Mouse (Mus musculus) urinary bladder, postnatal 25 days (tissue): ENCODE measurements around the gene Smarcd3.
A peak's percentile ranks its signal among the peaks of the same experiment; 100 is the strongest.

Source experiments
- DNase-seq: peaks from one replicate; pipeline ENCODE4 v3.0.0; 2022; ENCODE audit warnings: low spot score

Smarcd3 gene

DNA sequence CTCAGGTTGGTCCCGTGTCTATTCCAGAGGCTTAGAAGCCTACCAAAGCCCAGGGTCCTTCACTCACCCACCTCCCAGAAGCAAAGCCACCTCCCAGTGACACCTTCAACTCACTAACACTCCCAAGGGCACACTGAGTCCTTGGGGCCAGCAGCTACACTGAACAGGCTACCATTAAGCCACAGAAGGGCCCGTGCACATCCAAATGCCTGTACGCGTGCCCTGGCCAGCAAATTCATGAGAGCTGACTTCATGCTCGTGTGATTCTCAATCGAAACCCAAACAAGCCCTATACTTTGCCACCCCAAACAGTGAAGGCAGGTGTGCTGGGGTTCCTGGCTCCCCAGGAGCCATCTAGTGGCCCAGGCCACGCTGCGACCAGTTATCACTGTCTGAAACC lies 3.6 kb downstream of the Smarcd3 start:
- no peak for DNase-seq

DNA sequence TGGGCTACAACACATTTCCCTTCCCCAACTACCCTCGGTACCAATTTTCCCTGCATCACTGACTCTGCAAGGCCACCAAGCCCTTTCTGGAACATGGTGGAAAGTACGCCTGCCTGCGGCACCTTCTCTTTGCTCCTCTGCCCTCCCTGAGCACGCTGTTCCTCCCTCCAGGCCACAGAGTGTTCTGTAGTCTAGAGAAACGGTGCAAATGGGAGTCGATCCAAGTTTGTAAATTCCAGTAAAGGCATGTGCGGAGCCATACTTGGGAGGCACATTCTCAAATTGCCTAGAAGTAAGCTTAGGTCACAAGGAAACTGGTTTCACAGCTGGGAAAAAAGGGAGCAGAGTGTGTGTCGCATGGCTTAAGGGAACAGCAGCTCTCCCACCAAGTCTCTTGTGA lies 4.1 kb downstream of the Smarcd3 start:
- DNase-seq = no peak

DNA sequence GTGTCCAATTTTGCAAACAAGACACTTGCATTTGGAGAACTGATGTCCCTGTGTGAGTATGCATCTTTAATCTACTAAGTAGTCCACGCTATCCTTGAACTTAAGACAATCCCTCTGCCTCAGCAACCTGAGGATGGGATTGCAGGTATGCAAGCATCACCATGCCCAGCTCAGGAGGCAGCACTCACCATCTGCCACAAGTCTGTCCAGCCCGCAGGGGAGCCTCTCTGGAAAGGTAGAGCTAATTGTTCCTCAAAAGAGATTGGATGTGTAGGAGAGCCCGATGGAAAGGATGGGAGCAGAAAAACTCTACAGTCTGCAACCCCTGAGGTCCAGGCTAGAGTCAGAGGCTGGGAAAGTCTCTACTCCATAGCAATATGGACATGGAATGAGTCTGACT lies 5.3 kb downstream of the Smarcd3 start:
- no peak for DNase-seq

DNA sequence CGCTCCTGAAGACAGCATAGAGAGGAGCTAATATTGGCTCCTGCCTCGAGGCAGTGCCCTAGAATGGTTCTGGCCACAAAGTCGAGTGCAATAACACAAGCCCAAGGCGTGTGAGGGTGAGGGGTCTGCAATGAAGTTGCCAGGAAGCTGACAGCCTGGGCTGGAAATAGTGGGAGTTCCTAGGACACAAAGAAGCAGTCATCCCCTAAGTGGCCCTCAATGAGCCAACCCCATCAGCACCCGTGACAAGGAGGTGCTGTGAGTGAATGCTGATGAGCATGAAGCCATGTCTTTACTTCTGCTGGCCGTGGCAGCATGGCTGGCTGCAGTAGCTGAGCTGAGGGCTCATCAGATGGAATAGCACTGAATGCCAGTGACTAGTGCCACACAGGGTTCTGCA lies 9.1 kb downstream of the Smarcd3 start:
- no peak for DNase-seq

DNA sequence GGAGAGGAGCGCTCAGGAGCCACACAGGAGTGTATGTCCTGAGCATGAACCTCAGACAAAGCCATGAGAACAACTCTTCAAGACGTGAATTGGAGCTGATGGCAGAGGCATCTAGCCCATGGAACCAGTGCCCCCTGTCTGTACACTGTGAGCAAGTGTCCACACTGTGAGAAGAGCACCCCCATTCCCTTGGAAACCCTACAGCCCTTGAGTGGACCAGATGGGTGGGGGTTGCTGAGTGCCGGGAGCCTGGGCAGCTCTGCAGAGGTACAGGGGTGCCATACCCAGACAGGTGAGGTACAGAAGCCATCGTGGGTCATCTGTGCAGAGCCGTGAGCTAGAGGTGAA lies 11.9 kb downstream of the Smarcd3 start:
- no peak for DNase-seq

DNA sequence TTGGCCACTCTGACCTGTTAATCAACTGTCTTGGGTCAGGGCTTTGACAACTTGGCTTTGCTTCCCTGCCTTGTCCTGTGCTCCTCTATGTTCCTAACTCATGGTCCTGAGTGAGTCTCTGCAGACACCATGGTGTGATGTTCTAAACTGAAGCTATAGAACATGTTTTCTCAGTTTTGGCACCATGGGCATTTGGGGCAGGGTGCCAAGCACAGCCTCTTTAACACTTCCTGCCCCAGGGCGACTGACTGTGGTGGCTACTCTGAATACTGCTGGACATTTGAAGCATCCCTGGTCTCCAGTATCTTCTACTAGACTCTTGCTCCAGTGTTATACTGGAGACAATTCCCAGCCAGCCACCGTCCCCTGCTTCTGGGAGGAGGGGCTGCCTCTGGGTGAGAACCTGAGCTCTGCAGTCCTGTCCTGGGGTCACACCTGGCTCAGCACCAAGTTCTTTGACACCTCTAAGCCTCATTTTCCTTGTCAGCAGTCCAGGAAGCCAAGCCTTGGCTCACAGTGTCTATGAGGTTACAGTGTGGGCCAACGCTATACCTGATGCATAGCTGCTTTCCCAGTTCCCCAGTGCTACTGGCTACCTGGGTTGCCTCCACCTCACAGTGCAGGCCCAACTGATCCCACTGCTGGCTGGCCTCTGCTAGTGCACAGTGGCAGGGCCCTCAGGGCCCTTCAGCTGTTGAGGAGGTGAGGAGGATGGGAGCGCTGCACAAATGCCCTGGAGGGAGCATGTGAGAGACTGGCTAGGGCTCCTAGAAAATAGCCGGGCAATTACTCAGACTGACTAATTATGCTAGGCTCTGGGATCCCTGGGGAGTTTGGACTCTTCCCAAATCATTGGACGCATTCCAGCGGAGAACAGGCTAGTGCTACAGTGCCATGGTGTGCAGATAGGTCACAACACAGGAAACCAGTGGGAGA lies 12.6 kb downstream of the Smarcd3 start:
- DNase-seq = no peak

DNA sequence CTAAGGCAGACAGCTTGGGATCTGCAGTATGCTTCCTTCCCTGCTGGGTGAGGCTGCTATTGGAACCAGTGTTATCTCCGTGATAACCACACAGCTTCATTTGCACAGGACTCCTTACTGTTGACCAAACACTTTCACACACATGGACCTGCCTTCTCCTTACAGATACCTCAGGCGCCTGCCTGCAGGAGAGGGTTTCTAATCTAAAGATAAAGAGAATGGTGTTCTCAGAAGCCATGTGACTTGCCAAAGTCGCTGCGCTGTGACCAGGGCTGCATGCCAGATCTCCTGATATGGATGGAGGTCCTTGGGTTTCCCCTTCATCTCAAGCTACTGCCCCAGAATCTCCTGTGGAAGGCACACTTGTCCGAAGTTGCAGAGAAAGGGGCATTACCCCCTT lies 14.8 kb downstream of the Smarcd3 start:
- no peak for DNase-seq

DNA sequence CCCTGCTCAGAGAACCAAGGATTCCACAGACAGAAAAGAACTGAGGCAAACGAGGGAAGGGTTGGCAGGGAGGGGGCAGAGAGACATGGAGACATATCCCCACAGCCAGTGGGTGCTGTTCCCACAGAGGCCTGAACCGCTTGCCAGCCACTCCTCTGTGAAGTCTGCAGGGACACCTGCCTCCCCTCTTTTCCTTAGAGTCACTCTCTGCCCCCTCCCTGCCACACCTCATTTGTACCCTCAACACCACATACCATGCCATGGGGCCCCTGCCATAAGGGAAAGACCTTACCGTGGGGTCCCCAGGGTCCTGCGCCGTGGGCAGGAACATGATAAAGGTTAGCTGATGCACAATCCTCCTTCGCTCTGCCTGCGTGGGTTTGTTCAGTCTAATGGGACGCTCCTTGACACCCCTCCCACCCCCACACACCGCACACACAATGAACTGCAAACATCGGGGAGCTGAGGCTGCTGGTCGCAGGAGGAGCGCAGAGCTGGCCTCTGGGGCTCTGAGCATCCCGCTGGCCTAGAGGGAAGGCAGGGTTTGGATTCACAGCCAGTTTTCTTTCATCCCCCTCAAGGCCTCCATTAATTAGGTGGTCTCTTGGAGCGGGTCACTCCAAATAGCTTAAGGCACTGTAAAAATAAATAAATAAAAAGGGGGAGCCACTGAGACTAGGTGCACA lies 18.1 kb downstream of the Smarcd3 start:
- no peak for DNase-seq

DNA sequence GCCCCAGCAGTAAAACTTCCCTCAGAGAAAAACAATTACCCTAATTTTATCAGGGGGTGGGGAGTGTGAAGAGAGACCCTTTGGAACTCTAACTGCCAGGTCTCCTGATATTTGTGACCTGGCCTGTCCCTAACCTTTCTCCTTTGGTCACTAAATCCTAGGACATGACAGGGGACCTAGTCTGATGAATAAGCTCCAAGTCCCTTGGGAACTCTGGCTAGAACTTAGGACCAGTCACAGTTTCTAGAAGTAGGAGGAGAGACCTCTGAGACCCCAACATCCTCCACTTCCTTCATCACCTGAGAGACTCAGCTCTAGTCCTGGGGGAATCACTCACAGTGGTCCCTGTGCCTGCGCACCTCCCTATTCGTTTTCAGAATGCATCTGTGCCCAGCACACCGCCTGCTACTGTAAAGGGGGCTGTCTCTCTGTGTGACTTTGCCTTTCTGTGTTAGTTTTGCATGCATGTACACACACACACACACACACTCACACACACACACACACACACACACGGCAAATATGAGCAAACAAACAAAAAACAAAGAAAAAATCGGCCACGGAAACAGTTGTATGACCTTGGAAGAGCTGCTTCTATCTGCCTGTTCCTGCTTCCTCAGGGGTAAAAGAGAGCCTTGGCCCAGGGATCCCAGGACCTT lies 18.8 kb downstream of the Smarcd3 start:
- no peak for DNase-seq

DNA sequence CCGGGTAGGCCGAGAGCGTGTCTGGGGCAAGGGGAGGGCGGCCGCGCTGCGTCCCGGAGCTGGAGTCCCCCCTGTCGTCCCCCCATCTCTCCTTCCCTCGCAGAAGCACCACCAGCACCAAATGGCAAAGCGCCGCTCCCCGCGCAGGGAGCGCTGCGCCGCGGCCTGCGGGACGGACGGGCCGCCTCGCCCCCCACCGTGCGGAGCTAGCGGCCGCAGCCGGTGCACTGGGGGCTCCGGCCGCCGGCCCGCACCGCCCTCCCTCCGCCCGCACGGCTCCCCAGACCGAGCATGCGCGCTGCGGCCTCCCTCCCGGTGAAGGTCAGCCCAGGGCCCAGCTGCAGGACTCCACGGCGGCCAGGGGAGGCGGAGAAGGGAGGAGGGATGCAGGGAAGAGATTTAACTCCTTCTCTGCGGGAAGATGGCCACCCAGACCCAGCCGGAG lies 19.5 kb downstream of the Smarcd3 start:
- DNase-seq = peak; percentile 78

DNA sequence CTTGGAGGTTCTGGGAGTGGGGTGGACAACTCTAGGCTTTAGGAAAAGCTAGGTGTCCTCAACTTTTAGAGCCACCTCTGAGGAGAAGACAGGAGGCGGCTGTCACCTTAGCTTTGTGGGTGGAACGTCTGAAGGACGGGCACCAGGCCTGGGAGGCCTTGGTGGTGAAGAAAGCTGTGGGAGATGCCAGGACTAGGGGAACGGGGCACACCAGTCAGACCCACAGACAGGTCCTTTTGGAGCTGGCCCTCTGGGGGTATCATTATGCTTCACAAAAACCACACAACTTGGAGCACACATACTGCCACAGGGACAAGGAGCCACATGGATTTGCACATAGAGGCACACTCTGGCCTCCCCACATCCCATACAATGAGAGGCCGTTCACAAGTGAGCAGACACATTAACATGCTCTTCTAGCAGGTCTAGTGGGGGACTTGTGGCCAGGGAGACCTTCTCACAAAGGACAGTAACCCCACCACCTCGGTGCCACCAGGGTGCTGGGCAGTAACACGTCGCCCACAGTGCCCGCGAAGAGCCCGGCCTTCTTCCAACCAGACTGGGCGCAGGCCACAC lies 20.0 kb downstream of the Smarcd3 start:
- DNase-seq = no peak

DNA sequence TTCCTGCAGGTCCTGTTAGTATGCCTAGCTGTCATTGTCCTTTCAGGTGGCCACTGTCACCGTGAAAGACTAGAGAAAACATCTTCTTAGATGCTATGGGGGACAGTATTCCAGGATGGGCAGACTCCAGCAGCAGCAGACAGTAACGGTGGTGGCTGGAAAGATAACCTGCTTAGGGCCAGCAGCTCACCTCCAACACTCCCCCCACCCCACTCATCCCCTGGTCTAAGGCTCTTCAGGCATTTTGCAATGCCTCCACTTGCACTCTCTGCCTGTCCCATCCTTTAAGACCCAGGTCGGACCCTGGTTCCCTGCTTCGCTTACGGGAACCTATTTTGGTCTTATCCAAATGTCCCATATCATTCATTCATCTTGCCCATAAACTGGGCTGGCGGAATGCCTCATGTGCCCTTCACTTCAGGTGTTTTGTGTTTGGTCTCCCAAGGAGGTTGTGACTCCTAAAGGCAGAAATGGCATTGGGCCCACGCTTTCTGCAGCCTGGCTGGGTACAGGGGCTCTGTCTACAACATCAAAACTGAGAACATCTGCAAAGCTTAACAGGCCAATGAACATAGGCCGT lies 20.7 kb downstream of the Smarcd3 start:
- DNase-seq = no peak

DNA sequence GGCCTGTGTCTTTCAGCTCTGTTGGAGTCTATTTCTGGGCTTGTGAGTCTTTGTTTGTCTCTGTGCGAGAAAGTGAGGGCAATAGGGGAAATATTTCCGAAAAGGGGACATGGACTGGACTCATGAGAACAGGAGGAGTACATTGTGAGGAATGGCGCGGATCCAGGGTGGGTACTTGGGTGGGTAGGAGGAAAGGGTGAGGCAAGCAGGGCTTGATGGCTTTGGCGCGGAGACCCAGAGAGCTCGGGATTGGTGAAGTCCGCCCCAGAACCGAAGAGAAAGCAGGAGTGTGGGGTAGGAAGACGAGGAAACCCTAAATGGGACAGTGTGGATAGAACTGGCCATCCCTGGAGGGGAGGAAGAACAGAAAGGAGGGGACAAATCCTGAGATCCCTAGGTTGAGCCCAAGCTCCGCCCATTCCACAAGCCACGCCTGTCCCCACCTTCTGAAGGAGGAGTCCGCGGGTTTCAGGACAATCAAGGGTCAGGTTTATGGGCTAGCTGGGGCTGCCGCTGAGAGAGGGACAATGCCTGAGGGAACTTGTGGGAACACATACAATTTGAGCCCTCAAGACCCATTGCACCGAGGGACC lies 21.4 kb downstream of the Smarcd3 start:
- peak; percentile 82 for DNase-seq

DNA sequence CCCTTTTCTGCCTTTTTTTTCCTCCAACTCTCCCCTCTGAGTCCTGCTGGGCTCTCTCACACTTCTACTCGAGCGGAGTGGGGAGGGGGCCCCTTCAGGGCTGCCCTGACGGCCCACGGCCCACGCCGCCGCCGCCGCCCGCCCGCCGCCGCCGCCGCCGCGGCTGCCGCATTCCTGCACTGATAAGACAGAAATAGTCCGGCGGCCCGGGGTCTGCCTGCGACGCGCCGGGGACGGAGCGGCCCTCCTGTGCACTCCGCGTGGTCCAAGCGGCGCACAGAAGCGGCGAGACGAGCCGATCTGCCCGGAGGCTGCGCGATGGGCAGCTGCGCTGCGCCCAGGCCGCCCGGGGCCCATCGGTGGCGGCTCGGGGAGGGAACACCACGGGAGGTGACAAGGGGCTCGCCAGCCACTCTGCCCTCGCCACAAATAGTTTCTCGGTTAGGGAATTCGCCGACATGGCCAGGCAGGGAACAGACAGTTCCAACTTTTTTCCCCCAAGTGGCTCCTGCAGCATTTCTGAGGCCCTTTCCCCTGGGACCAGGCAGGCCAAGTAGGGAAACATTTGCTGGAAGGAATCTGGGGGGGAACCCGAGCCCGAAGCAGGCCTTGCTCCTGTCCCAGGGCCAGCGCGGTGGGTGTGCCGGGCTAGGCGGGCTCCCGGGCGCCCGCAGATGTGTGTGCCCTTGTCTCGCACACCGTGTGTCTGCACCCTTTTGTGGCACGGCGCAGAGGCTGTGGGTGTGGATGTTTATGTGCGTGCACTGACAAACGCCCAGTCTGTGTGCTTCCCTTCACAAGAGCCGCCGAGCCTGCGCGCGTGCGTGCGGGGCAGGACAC lies 22.1 kb downstream of the Smarcd3 start:
- peak; percentile 66 for DNase-seq

DNA sequence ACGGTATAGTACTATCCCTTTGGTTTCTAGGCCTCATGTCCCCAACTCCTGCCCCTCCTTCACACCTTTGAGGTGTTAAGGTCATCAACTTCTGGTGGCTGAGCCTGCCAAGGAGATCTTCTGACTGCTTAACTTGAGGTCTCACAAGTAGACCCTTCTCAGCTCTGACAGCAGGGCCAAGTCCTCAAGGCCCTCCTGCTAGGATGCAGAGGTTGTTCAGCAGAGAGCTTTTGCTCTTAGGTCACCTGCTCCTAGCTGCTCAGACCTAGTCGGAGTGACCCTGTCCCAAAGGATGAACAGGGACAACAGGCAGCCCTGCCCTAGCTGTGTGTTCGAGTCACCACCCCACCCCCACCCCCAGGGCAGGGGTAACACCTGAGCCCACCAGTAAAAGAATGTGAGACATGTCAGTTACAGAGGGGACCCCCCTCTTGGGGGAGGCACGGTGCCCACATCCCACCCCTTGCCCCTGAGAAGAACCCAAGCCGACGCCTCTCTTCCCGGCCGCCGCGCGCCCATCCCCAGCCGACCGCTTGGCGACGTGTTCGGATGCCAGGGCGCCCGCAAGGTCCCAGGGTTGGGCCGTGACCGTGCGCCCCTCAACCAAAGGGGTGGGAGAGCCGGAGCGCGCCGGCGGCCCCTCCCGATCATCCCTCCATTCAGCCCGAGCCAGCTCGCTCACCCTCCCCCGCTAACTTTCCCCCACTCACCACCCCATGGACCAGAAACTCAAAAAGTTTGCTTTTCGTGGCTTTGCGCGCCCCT lies 23.0 kb downstream of the Smarcd3 start:
- DNase-seq = peak; percentile 20

DNA sequence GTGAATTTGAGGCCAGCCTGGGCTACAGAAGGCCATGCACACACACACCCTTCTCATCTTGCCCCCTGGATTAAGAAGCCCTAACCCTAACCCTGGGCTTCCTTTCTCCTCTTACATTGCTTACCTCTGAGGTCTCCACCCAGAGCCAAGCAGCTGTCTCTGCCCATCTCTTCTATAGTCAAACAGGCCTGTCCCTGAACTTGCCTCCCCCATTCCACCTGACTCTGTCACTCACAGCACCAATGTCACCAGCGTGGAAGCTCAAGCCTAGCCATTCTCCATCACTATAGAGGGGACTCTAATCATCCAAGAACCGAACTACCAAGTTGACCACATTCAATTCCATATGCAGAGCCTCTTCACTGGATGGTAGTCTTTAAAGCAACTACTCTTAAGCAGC lies 24.0 kb downstream of the Smarcd3 start:
- DNase-seq = no peak

DNA sequence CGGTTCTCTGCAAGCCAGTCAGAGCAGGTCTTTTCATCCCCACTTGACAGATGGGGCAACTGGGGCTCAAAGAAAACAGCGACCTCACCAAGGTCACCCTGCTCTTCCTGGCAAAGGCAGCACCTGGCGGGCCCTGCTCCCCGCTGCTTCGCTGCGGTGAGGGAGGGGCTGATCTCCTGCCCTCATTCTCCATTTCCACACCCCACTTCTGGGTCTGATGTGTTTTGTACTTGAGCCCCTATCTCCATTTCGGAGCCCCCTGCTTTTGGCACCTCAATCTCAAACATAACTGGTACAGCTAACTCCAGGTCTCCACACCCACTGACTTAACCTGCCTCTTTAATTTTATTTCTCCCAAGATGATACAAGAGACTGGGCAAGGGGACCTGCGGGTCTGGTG lies 25.1 kb downstream of the Smarcd3 start:
- DNase-seq = no peak

DNA sequence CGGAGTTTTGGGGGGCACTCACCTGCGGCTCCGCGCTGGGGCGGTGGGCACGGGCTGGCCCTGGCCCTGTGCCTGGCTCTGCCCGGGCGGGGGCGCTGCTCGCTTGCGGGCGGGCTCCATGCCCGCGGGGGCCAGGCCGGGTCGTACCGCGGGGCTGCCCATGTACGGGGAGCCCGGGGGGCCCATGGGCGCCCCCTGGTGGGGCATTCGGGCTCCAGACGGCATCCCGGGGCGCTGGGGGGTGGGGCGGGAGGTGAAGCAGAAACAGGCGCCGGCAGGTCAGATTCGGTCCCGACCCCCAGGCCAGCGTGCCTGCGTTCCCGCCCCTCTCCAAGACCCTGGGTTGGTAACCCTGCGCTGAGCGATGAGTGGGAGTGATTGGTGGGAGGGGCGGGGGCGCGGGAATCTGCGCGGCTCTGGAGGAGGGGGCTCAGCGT lies 25.6 kb downstream of the Smarcd3 start:
- DNase-seq = peak; percentile 61

DNA sequence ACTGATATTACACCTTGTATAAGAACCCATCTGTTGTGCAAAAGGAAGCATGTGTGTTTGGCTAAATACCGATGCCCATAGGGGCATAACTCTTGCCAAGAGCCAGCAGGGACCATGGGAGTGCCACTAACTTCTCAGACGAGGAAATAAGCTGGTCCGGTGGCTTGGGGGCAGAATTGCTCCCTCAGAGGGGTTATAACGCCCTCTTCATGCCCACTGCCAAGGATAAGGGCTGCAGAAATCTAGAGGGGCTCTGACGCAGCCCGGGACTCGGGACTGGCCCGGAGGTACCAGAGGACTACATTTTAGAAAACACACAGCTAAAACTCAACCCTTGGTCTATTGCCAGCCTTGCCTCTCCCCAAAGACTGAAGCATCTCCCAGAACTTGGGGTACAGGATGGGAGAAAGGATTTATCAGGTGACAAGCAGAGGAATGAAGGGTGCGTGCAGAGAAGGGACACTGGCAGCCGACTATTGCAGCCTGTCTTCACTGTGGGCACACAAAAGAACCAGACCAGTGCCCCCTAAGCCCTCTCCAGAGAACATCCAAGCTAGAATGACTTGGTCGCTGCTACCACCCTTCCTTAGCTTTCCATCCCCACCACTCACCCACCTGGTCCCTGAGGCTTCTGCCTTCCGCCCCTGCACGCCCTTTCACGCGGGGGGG lies 26.2 kb downstream of the Smarcd3 start:
- no peak for DNase-seq
